Mouse (Mus musculus) heart, embryonic 13.5 days (tissue): ENCODE measurements around the gene Slc39a13. TPM values are rescaled to one million over a fixed set of nuclear protein-coding genes. Genes with fewer than 3 reads are reported as not detected.
"Not testable (repeated sequence)": the region's sequence is repeated elsewhere in the genome, so short reads cannot be mapped to it uniquely, and the experiment has no call there.

Experiments used
- ATAC-seq: fragments of 200-750 bp; cut with Nextera tagmentation; 2 replicates; pipeline ENCODE4 v1.8.0; 2017; ENCODE audit warnings: moderate TSS enrichment; ENCODE audit not compliant: insufficient number of reproducible peaks, low FRiP score, low TSS enrichment; ENCODE audit errors: extremely low read depth
- H3K27ac ChIP-seq: fragments of 300-500 bp; sonication (generic); replicated peaks from 2 replicates; pipeline ENCODE4 v1.5.1; 2015; ENCODE audit warnings: moderate library complexity, mild to moderate bottlenecking, inconsistent platforms
- H3K27me3 ChIP-seq: fragments of 300-500 bp; sonication (generic); replicated peaks from 2 replicates; pipeline ENCODE4 v1.6.1; 2015; ENCODE audit warnings: mild to moderate bottlenecking, inconsistent platforms
- H3K36me3 ChIP-seq: fragments of 300-500 bp; sonication (generic); 2 replicates; pipeline ENCODE4 v1.6.1; 2015; ENCODE audit warnings: mild to moderate bottlenecking, inconsistent platforms
- H3K4me1 ChIP-seq: fragments of 300-500 bp; sonication (generic); 2 replicates; pipeline ENCODE4 v1.6.1; 2015; ENCODE audit warnings: inconsistent platforms
- H3K4me2 ChIP-seq: fragments of 300-500 bp; sonication (generic); 2 replicates; pipeline ENCODE4 v1.6.1; 2015; ENCODE audit warnings: inconsistent platforms, mild to moderate bottlenecking, moderate library complexity
- H3K4me3 ChIP-seq: fragments of 300-500 bp; sonication (generic); 2 replicates; pipeline ENCODE4 v1.5.1; 2015; ENCODE audit warnings: moderate library complexity, mild to moderate bottlenecking, inconsistent platforms
- H3K9ac ChIP-seq: fragments of 300-500 bp; sonication (generic); 2 replicates; pipeline ENCODE4 v1.6.1; 2015; ENCODE audit warnings: inconsistent platforms, mild to moderate bottlenecking, moderate library complexity
- H3K9me3 ChIP-seq: fragments of 300-500 bp; sonication (generic); 2 replicates; pipeline ENCODE4 v1.6.1; 2016; ENCODE audit warnings: inconsistent platforms
- WGBS: fragments of 180-500 bp; shearing (Covaris S2); methylation state at CpG from one replicate; pipeline ENCODE4 v1.1.7; 2015; ENCODE audit warnings: mixed read lengths; 5-methylcytosine and 5-hydroxymethylcytosine counted together
- polyA plus RNA-seq: library from polyadenylated mRNA; unstranded; fragments of >200 nt; fragmentation: Nextera tagmentation; extraction: Ambion mirVana; gene quantifications from 2 replicates; pipeline ENCODE4 v1.2.1, GENCODE M21; 2015

Slc39a13 gene
- polyA plus RNA-seq, 1 experiment from 2014 or later, result 45.0 TPM

DNA sequence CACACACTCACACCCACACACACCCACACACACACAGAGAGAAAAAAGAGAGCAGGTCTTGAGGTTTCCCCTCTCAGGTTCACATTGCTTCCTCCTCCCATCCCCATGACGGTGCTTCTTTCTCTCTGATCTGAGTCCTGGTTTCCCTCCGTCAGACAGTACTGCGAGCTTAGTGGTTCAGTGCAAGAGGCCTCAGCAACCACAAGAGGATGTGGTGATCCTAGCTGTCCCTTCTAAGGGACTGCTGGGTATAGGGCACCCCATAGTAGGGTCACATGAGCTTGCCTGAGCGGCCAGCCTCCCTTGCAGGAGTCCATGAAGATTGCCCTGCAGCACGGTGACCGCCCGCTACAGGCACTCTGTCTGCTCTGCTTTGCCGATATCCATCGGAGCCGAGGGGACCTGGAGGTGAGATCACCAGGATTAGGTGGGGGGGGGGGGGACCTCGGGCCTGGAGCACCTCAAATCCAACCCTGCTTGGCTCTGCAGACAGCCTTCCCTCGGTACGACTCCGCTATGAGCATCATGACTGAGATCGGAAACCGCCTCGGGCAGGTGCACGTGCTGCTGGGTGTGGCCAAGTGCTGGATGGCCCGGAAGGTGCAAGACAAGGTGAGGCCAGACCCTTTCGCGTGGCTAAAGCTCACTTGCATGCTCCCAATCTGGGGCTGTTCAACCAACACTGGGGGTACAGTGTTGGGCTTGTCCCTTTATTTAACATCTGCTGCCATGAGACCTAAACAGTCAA lies 27.4 kb downstream of the Slc39a13 start:
- H3K4me3 ChIP-seq, result no peak overlapping the region
- H3K36me3 ChIP-seq, result no peaks in the 10 kb centered on the region
- 66% methylated on average over 21 of the region's 21 CpGs for WGBS
- H3K9ac ChIP-seq, result no peak overlapping the region
- peaks cover 11% of the 10 kb centered on the region for H3K4me1 ChIP-seq
- H3K27me3 ChIP-seq, result no peaks in the 10 kb centered on the region
- H3K4me2 ChIP-seq, result no peak overlapping the region
- no peaks in the 10 kb centered on the region for H3K9me3 ChIP-seq
- ATAC-seq, result no peak; the same call in 1 of the 2 replicates
- no peak overlapping the region for H3K27ac ChIP-seq

DNA sequence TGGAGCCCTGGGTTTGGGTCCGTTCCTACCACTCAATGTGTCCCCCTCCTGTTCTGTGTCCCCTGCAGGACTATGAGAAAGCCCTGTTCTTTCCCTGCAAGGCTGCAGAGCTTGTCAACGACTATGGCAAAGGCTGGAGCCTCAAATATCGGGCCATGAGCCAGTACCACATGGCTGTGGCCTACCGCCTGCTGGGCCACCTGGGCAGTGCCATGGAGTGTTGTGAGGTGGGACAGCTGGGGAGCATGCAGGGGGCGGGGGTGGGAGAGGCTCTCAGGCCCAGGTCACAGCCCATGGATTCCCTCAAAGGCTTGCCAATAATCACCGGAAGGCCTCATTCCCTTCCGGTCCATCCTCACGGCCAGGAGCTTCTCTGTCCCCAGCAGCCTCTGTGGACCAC lies 28.4 kb downstream of the Slc39a13 start:
- H3K27ac ChIP-seq, result no peak overlapping the region
- no peaks in the 10 kb centered on the region for H3K9me3 ChIP-seq
- H3K4me3 ChIP-seq, result no peak overlapping the region
- H3K9ac ChIP-seq, result no peak overlapping the region
- WGBS, result 65% methylated on average over 8 of the region's 8 CpGs
- no peaks in the 10 kb centered on the region for H3K27me3 ChIP-seq
- ATAC-seq, result no peak
- peaks cover 11% of the 10 kb centered on the region for H3K4me1 ChIP-seq
- H3K4me2 ChIP-seq, result no peak overlapping the region
- H3K36me3 ChIP-seq, result no peaks in the 10 kb centered on the region

GRCm38 (mm10) chr2:91035385-91035784 lies 34.8 kb downstream of the Slc39a13 start, which contains the start of gene Rapsn:
Gene Rapsn, plus strand, starts transcription at chr2:91035620.
- Histone ChIP-seq H3K4me1 (peaks cover 20% of the 10 kb centered on the region), H3K4me3 (peak within 1 kb of the TSS; percentile 20), H3K27me3 (no peaks in the 10 kb centered on the region), H3K27ac (peak within 1 kb of the TSS; percentile 68), H3K36me3 (no peaks in the 10 kb centered on the region), H3K9ac (peak within 1 kb of the TSS; percentile 48), H3K4me2 (peak within 1 kb of the TSS; percentile 58), H3K9me3 (no peaks in the 10 kb centered on the region)
- 37% methylated on average over 9 of the region's 9 CpGs for whole genome bisulfite sequencing
- ATAC-seq, result peak; percentile 59; the same call in 1 of the 2 replicates

- WGBS, result 20% methylated on average over 3 of the region's 3 CpGs
- ATAC-seq, result no peak
Observed at GRCm38 (mm10) chr2:91033000-91033399, 37.2 kb downstream of the Slc39a13 start.

DNA sequence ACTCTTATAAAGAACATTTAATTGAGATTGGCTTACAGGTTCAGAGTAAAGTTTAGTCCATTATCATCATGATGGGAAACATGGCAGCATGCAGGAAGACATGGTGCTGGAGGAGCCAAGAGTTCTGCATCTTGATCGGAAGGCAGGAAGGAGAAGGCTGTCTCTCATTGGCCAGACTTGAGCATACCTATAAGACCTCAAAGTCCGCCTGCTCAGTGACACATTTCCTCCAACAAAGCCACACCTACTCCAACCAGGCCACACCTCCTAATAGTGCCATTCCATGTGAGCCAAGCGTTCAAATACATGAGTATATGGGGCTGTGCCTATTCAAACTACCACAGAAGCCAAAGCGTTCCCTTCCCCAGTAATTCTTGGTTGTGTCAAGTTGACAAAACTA lies 39.0 kb downstream of the Slc39a13 start:
- Histone ChIP-seq H3K27ac (no peak overlapping the region), H3K4me1 (peaks cover 30% of the 10 kb centered on the region), H3K9ac (no peak overlapping the region), H3K36me3 (no peaks in the 10 kb centered on the region), H3K4me2 (no peak overlapping the region), H3K9me3 (0 out of 2 replicates have a peak, but pooled peaks cover 3% of the 10 kb centered on the region), H3K4me3 (no peak overlapping the region), H3K27me3 (no peaks in the 10 kb centered on the region)
- ATAC-seq, result no peak
- WGBS, result 71% methylated on average over 4 of the region's 4 CpGs

More at GRCm38 (mm10) chr2:91033000-91033399, 37.2 kb downstream of the Slc39a13 start:
- Histone ChIP-seq H3K27ac (no peak overlapping the region), H3K9me3 (0 out of 2 replicates have a peak, but pooled peaks cover 3% of the 10 kb centered on the region), H3K4me3 (no peak overlapping the region), H3K9ac (no peak overlapping the region), H3K4me1 (peaks cover 20% of the 10 kb centered on the region), H3K36me3 (no peaks in the 10 kb centered on the region), H3K4me2 (no peak overlapping the region), H3K27me3 (no peaks in the 10 kb centered on the region)

- Histone ChIP-seq H3K4me2 (peak overlapping the region; percentile 30; the same call in 1 of the 2 replicates), H3K27ac (no peak overlapping the region; the same call in 1 of the 2 replicates)
Observed at GRCm38 (mm10) chr2:91027391-91028214, 42.6 kb downstream of the Slc39a13 start.

DNA sequence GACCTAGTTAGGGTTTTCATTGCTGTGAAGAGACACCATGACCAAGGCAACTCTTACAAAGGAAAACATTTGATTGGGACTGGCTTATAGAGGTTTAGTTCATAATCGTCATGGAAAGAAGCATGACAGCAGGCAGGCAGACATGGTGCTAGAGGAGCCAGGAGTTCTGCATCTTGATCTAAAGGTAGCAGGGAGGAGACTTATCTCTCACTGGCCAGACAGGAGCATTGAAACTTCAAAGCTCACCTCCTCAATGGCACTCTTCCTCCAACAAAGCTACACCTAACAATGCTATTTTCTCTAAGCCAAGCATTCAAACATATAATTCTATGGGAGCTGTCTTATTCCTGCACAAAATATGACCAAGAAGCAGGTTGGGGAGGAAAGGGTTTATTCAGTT lies 43.7 kb downstream of the Slc39a13 start:
- Histone ChIP-seq H3K9ac (no peak overlapping the region), H3K36me3 (peaks cover 2% of the 10 kb centered on the region; the same call in 1 of the 2 replicates), H3K27ac (no peak overlapping the region; the same call in 1 of the 2 replicates), H3K27me3 (no peaks in the 10 kb centered on the region), H3K4me2 (peak overlapping the region; percentile 30; the same call in 1 of the 2 replicates), H3K4me1 (peaks cover 29% of the 10 kb centered on the region), H3K4me3 (no peak overlapping the region), H3K9me3 (0 out of 2 replicates have a peak, but pooled peaks cover 3% of the 10 kb centered on the region)
- no peak for ATAC-seq
- WGBS, result 70% methylated on average over 1 of the region's 1 CpGs

More at GRCm38 (mm10) chr2:91027391-91028214, 42.6 kb downstream of the Slc39a13 start:
- Histone ChIP-seq H3K9ac (no peak overlapping the region), H3K27me3 (no peaks in the 10 kb centered on the region), H3K36me3 (no peaks in the 10 kb centered on the region), H3K4me1 (peaks cover 29% of the 10 kb centered on the region), H3K9me3 (0 out of 2 replicates have a peak, but pooled peaks cover 3% of the 10 kb centered on the region), H3K4me3 (no peak overlapping the region; the same call in 1 of the 2 replicates)
- ATAC-seq, result no peak
- WGBS, result 70% methylated on average over 9 of the region's 9 CpGs

DNA sequence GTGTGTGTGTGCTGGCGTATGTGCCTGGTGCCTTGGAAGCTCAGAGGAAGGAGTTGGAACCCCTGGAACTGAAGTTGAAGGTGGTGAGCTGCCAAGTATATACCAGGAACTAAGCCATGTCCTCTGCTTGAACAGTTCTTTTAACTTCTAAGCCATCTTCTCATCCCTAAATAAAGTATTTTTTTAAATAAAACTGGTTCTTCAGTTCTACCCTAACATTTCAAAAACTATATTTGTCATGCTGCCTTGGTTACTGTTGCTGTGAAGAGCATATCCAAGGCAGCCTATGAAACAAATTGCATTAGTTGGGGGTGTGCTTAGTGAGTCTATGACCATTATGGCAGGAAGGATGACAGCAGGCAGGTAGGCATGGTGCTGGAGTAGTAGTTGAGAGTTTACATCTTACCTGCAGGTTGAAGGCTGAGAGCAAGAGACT lies 45.1 kb downstream of the Slc39a13 start:
- no peak overlapping the region for H3K4me2 ChIP-seq

GRCm38 (mm10) chr2:91023956-91024355 lies 46.3 kb downstream of the Slc39a13 start:
- H3K4me1 ChIP-seq, result peaks cover 29% of the 10 kb centered on the region
- H3K9ac ChIP-seq, result no peak overlapping the region
- H3K27ac ChIP-seq, result peak overlapping the region; percentile 53; the same call in 1 of the 2 replicates
- no peak overlapping the region for H3K4me3 ChIP-seq
- H3K9me3 ChIP-seq, result no peaks in the 10 kb centered on the region
- H3K27me3 ChIP-seq, result no peaks in the 10 kb centered on the region
- 92% methylated on average over 1 of the region's 1 CpGs for WGBS
- ATAC-seq, result no peak
- peaks cover 28% of the 10 kb centered on the region for H3K36me3 ChIP-seq
- no peak overlapping the region for H3K4me2 ChIP-seq

More for the DNA sequence above, 45.1 kb downstream of the Slc39a13 start:
- WGBS, result 91% methylated on average over 1 of the region's 1 CpGs
- H3K9ac ChIP-seq, result no peak overlapping the region
- H3K9me3 ChIP-seq, result 0 out of 2 replicates have a peak, but pooled peaks cover 3% of the 10 kb centered on the region
- H3K27ac ChIP-seq, result no peak overlapping the region
- H3K36me3 ChIP-seq, result peaks cover 16% of the 10 kb centered on the region
- no peaks in the 10 kb centered on the region for H3K27me3 ChIP-seq
- H3K4me1 ChIP-seq, result peaks cover 29% of the 10 kb centered on the region
- H3K4me3 ChIP-seq, result no peak overlapping the region
- no peak for ATAC-seq

GRCm38 (mm10) chr2:91023131-91023530 lies 47.1 kb downstream of the Slc39a13 start:
- Histone ChIP-seq H3K27me3 (no peaks in the 10 kb centered on the region), H3K27ac (peak overlapping the region; percentile 53), H3K9me3 (no peaks in the 10 kb centered on the region), H3K9ac (no peak overlapping the region), H3K4me3 (no peak overlapping the region), H3K4me1 (peaks cover 32% of the 10 kb centered on the region), H3K4me2 (no peak overlapping the region), H3K36me3 (peaks cover 36% of the 10 kb centered on the region)
- WGBS, result 50% methylated on average over 2 of the region's 2 CpGs
- ATAC-seq, result no peak

- peaks cover 45% of the 10 kb centered on the region for H3K36me3 ChIP-seq
- not testable (repeated sequence) for H3K4me2 ChIP-seq, H3K27me3 ChIP-seq, H3K4me3 ChIP-seq, ATAC-seq, H3K27ac ChIP-seq, H3K9ac ChIP-seq, H3K9me3 ChIP-seq
- WGBS, result 95% methylated on average over 7 of the region's 7 CpGs
- peaks cover 28% of the 10 kb centered on the region for H3K4me1 ChIP-seq
Observed at GRCm38 (mm10) chr2:91022266-91022665, 48.0 kb downstream of the Slc39a13 start.
